Mouse (Mus musculus): ENCODE measurements at regions not wholly inside any gene's neighbourhood (a gene's known extent, or its start where the extent isn't known, plus 50 kb on each side); places are given as distances from the start of the nearest gene placed in this dataset.

GRCm38 (mm10) chr5:120035251-120035650 lies 81.0 kb upstream of the Rbm19 start:
- Histone ChIP-seq H3K4me3 (replicated peaks; ENCODE audit: low read depth, low read length) (no peak overlapping the region), H3K9me3 (ENCODE audit: control insufficient read depth, low read length) (no peaks in the 10 kb centered on the region), H3K4me2 (ENCODE audit: low read length) (no peak overlapping the region), H3K36me3 (ENCODE audit: control insufficient read depth, insufficient read depth, low read length) (no peaks in the 10 kb centered on the region), H3K9ac (replicated peaks; ENCODE audit: low read length) (no peak overlapping the region), H3K4me1 (ENCODE audit: control insufficient read depth, insufficient read depth, low read length) (peaks cover 5% of the 10 kb centered on the region; the same call in 1 of the 2 replicates), H3K27ac (replicated peaks; ENCODE audit: low read depth, low read length) (no peak overlapping the region), H3K27me3 (ENCODE audit: control insufficient read depth, insufficient read depth, low read length) (no peaks in the 10 kb centered on the region)
- no peak for DNase-seq
- no peak for ATAC-seq (ENCODE audit: low FRiP score, low TSS enrichment)
- 73% methylated on average over 3 of the region's 3 CpGs for WGBS

GRCm38 (mm10) chr5:120037806-120038205 lies 78.5 kb upstream of the Rbm19 start:
- WGBS, result 92% methylated on average over 3 of the region's 3 CpGs
- Histone ChIP-seq H3K4me1 (ENCODE audit: control insufficient read depth, insufficient read depth, low read length) (peaks cover 5% of the 10 kb centered on the region; the same call in 1 of the 2 replicates), H3K9ac (replicated peaks; ENCODE audit: low read length) (no peak overlapping the region), H3K4me3 (replicated peaks; ENCODE audit: low read depth, low read length) (no peak overlapping the region), H3K36me3 (ENCODE audit: control insufficient read depth, insufficient read depth, low read length) (no peaks in the 10 kb centered on the region), H3K4me2 (ENCODE audit: low read length) (no peak overlapping the region), H3K9me3 (ENCODE audit: control insufficient read depth, low read length) (peaks cover 3% of the 10 kb centered on the region; the same call in 1 of the 2 replicates), H3K27me3 (ENCODE audit: control insufficient read depth, insufficient read depth, low read length) (no peaks in the 10 kb centered on the region), H3K27ac (replicated peaks; ENCODE audit: low read depth, low read length) (no peak overlapping the region)
- ATAC-seq (ENCODE audit: low FRiP score, low TSS enrichment) (no peak), DNase-seq (no peak)

GRCm38 (mm10) chr5:120043786-120044185 lies 72.5 kb upstream of the Rbm19 start:
- H3K9me3 ChIP-seq (ENCODE audit: control insufficient read depth, low read length), result peaks cover 3% of the 10 kb centered on the region; the same call in 1 of the 2 replicates
- no peaks in the 10 kb centered on the region for H3K4me1 ChIP-seq (ENCODE audit: control insufficient read depth, insufficient read depth, low read length)
- H3K9ac ChIP-seq (replicated peaks; ENCODE audit: low read length), result no peak overlapping the region
- no peak overlapping the region for H3K27ac ChIP-seq (replicated peaks; ENCODE audit: low read depth, low read length)
- H3K36me3 ChIP-seq (ENCODE audit: control insufficient read depth, insufficient read depth, low read length), result no peaks in the 10 kb centered on the region
- DNase-seq (no peak), ATAC-seq (ENCODE audit: low FRiP score, low TSS enrichment) (no peak)
- H3K4me2 ChIP-seq (ENCODE audit: low read length), result no peak overlapping the region
- H3K27me3 ChIP-seq (ENCODE audit: control insufficient read depth, insufficient read depth, low read length), result no peaks in the 10 kb centered on the region
- no peak overlapping the region for H3K4me3 ChIP-seq (replicated peaks; ENCODE audit: low read depth, low read length)
- WGBS, result 93% methylated on average over 4 of the region's 4 CpGs

- H3K9ac ChIP-seq (replicated peaks; ENCODE audit: low read length), result no peak overlapping the region
- ATAC-seq (ENCODE audit: low FRiP score, low TSS enrichment) (no peak), DNase-seq (no peak)
- 0 out of 2 replicates have a peak, but pooled peaks cover 3% of the 10 kb centered on the region for H3K4me1 ChIP-seq (ENCODE audit: control insufficient read depth, insufficient read depth, low read length)
- H3K36me3 ChIP-seq (ENCODE audit: control insufficient read depth, insufficient read depth, low read length), result no peaks in the 10 kb centered on the region
- H3K9me3 ChIP-seq (ENCODE audit: control insufficient read depth, low read length), result no peaks in the 10 kb centered on the region
- H3K4me3 ChIP-seq (replicated peaks; ENCODE audit: low read depth, low read length), result no peak overlapping the region
- H3K27me3 ChIP-seq (ENCODE audit: control insufficient read depth, insufficient read depth, low read length), result no peaks in the 10 kb centered on the region
- H3K4me2 ChIP-seq (ENCODE audit: low read length), result no peak overlapping the region
- no peak overlapping the region for H3K27ac ChIP-seq (replicated peaks; ENCODE audit: low read depth, low read length)
- 92% methylated on average over 7 of the region's 7 CpGs for WGBS
Observed at GRCm38 (mm10) chr5:120049063-120049781, 67.0 kb upstream of the Rbm19 start.

GRCm38 (mm10) chr5:120050728-120051436 lies 65.4 kb upstream of the Rbm19 start:
- Histone ChIP-seq H3K4me2 (ENCODE audit: low read length) (no peak overlapping the region), H3K4me1 (ENCODE audit: control insufficient read depth, insufficient read depth, low read length) (0 out of 2 replicates have a peak, but pooled peaks cover 3% of the 10 kb centered on the region), H3K27me3 (ENCODE audit: control insufficient read depth, insufficient read depth, low read length) (no peaks in the 10 kb centered on the region), H3K9ac (replicated peaks; ENCODE audit: low read length) (no peak overlapping the region), H3K36me3 (ENCODE audit: control insufficient read depth, insufficient read depth, low read length) (no peaks in the 10 kb centered on the region), H3K27ac (replicated peaks; ENCODE audit: low read depth, low read length) (no peak overlapping the region), H3K9me3 (ENCODE audit: control insufficient read depth, low read length) (no peaks in the 10 kb centered on the region), H3K4me3 (replicated peaks; ENCODE audit: low read depth, low read length) (no peak overlapping the region)
- WGBS, result 62% methylated on average over 8 of the region's 8 CpGs
- ATAC-seq (ENCODE audit: low FRiP score, low TSS enrichment), result no peak
- DNase-seq, result peak; percentile 71

- no peak for ATAC-seq (ENCODE audit: low FRiP score, low TSS enrichment)
- no peak for DNase-seq
- Histone ChIP-seq H3K27me3 (ENCODE audit: control insufficient read depth, insufficient read depth, low read length) (no peaks in the 10 kb centered on the region), H3K9me3 (ENCODE audit: control insufficient read depth, low read length) (no peaks in the 10 kb centered on the region), H3K36me3 (ENCODE audit: control insufficient read depth, insufficient read depth, low read length) (no peaks in the 10 kb centered on the region), H3K27ac (replicated peaks; ENCODE audit: low read depth, low read length) (no peak overlapping the region), H3K9ac (replicated peaks; ENCODE audit: low read length) (no peak overlapping the region), H3K4me2 (ENCODE audit: low read length) (no peak overlapping the region), H3K4me3 (replicated peaks; ENCODE audit: low read depth, low read length) (no peak overlapping the region), H3K4me1 (ENCODE audit: control insufficient read depth, insufficient read depth, low read length) (0 out of 2 replicates have a peak, but pooled peaks cover 3% of the 10 kb centered on the region)
- 94% methylated on average over 5 of the region's 5 CpGs for WGBS
Observed at GRCm38 (mm10) chr5:120054498-120055167, 61.6 kb upstream of the Rbm19 start.

Measured in midbrain, embryonic 14.5 days (tissue).